Mouse (Mus musculus) kidney, postnatal 0 days (tissue): ENCODE measurements around the gene Mov10l1. TPM values are rescaled to one million over a fixed set of nuclear protein-coding genes. Genes with fewer than 3 reads are reported as not detected.

Source experiments
- ATAC-seq: fragments of 200-750 bp; cut with Nextera tagmentation; replicated peaks from 2 replicates; pipeline ENCODE4 v1.8.0; 2017; ENCODE audit warnings: low read depth, moderate number of reproducible peaks, moderate TSS enrichment, moderate library complexity; ENCODE audit not compliant: low FRiP score
- DNase-seq: peaks from one replicate; pipeline ENCODE4 v3.0.0-alpha.2; 2016; ENCODE audit warnings: low spot score
- H3K27ac ChIP-seq: fragments of 300-500 bp; sonication (generic); 2 replicates; pipeline ENCODE4 v1.5.1; 2014; ENCODE audit warnings: mild to moderate bottlenecking
- H3K27me3 ChIP-seq: fragments of 300-500 bp; sonication (generic); 2 replicates; pipeline ENCODE4 v1.6.1; 2014; ENCODE audit warnings: low read length, mixed read lengths; ENCODE audit not compliant: insufficient read depth
- H3K36me3 ChIP-seq: fragments of 300-500 bp; sonication (generic); 2 replicates; pipeline ENCODE4 v1.6.1; 2014; ENCODE audit warnings: low read length, mixed read lengths; ENCODE audit not compliant: insufficient read depth
- H3K4me1 ChIP-seq: fragments of 300-500 bp; sonication (generic); replicated peaks from 2 replicates; pipeline ENCODE4 v1.6.1; 2014; ENCODE audit warnings: antibody characterized with exemption, low read length, mixed read lengths; ENCODE audit not compliant: insufficient read depth
- H3K4me2 ChIP-seq: fragments of 300-500 bp; sonication (generic); 2 replicates; pipeline ENCODE4 v1.6.1; 2014; ENCODE audit warnings: mild to moderate bottlenecking, low read length, moderate library complexity, mixed read lengths
- H3K4me3 ChIP-seq: fragments of 300-500 bp; sonication (generic); replicated peaks from 2 replicates; pipeline ENCODE4 v1.5.1; 2014; ENCODE audit warnings: low read depth, low read length
- H3K9ac ChIP-seq: fragments of 300-500 bp; sonication (generic); 2 replicates; pipeline ENCODE4 v1.6.1; 2014; ENCODE audit warnings: low read depth, low read length
- H3K9me3 ChIP-seq: fragments of 300-500 bp; sonication (generic); replicated peaks from 2 replicates; pipeline ENCODE4 v1.6.1; 2016; ENCODE audit warnings: low read length, inconsistent platforms, mixed read lengths
- CTCF ChIP-seq: IDR thresholded peaks from 2 replicates; pipeline ENCODE4 v1.5.1; 2016; ENCODE audit warnings: antibody characterized with exemption, low read depth, mild to moderate bottlenecking, moderate library complexity
- WGBS: fragments of 180-500 bp; shearing (Covaris S2); extraction: QIAGEN DNeasy Blood & Tissue Kit; methylation state at CpG from one replicate; pipeline ENCODE4 v1.1.7; 2014; 5-methylcytosine and 5-hydroxymethylcytosine counted together
- polyA plus RNA-seq: library from polyadenylated mRNA; unstranded; fragments of >200 nt; fragmentation: Nextera tagmentation; extraction: Ambion mirVana; gene quantifications from 2 replicates; pipeline ENCODE4 v1.2.1, GENCODE M21; 2015

The Mov10l1 gene
- polyA plus RNA-seq, 1 experiment from 2014 or later, result not detected

GRCm38 (mm10) chr15:89102646-89103045, 119.9 kb downstream of the Mov10l1 start:
- Histone ChIP-seq H3K4me3 (no peak overlapping the region), H3K4me1 (no peaks in the 10 kb centered on the region), H3K36me3 (peaks cover 82% of the 10 kb centered on the region), H3K9ac (no peak overlapping the region), H3K9me3 (no peaks in the 10 kb centered on the region), H3K4me2 (no peak overlapping the region), H3K27me3 (no peaks in the 10 kb centered on the region), H3K27ac (no peak overlapping the region)
- ATAC-seq (no peak), DNase-seq (no peak)
- no peak for TF ChIP-seq CTCF
- WGBS, result 71% methylated on average over 5 of the region's 5 CpGs

GRCm38 (mm10) chr15:89103921-89104320, 121.2 kb downstream of the Mov10l1 start:
- 87% methylated on average over 10 of the region's 10 CpGs for WGBS
- Histone ChIP-seq H3K4me1 (no peaks in the 10 kb centered on the region), H3K27me3 (no peaks in the 10 kb centered on the region), H3K27ac (no peak overlapping the region), H3K9me3 (no peaks in the 10 kb centered on the region), H3K36me3 (peaks cover 81% of the 10 kb centered on the region), H3K4me2 (no peak overlapping the region), H3K4me3 (no peak overlapping the region), H3K9ac (no peak overlapping the region)
- no peak for DNase-seq
- no peak for TF ChIP-seq CTCF
- ATAC-seq, result no peak

GRCm38 (mm10) chr15:89104425-89104824, 121.7 kb downstream of the Mov10l1 start:
- no peak for TF ChIP-seq CTCF
- H3K4me3 ChIP-seq, result no peak overlapping the region
- H3K9me3 ChIP-seq, result no peaks in the 10 kb centered on the region
- H3K4me1 ChIP-seq, result no peaks in the 10 kb centered on the region
- H3K4me2 ChIP-seq, result no peak overlapping the region
- no peak for DNase-seq
- H3K27ac ChIP-seq, result no peak overlapping the region
- H3K9ac ChIP-seq, result no peak overlapping the region
- H3K36me3 ChIP-seq, result peaks cover 79% of the 10 kb centered on the region
- H3K27me3 ChIP-seq, result no peaks in the 10 kb centered on the region
- 97% methylated on average over 8 of the region's 8 CpGs for WGBS
- no peak for ATAC-seq

Other genes with a start within 250 kb of the Mov10l1 start
- gene Brd1, start 248.7 kb upstream of the Mov10l1 start, polyA plus RNA-seq, result 16.5 and 16.9 TPM in 2 replicates
- gene Zbed4, start 231.2 kb upstream of the Mov10l1 start, polyA plus RNA-seq, result 11.8 and 13.3 TPM in 2 replicates
- gene Alg12, start 163.6 kb upstream of the Mov10l1 start, polyA plus RNA-seq, result 9.8 and 11.2 TPM in 2 replicates
- gene Creld2, start 163.3 kb upstream of the Mov10l1 start, polyA plus RNA-seq, result 79.0 and 89.8 TPM in 2 replicates
- gene Pim3, start 120.7 kb upstream of the Mov10l1 start, polyA plus RNA-seq, result 83.4 and 88.6 TPM in 2 replicates
- gene Ttll8, start 28.5 kb upstream of the Mov10l1 start, polyA plus RNA-seq, result not detected in 2 replicates
- gene Mlc1, start 3.9 kb upstream of the Mov10l1 start, polyA plus RNA-seq, result 0.07 TPM in 1 of 2 replicates, not detected in the other
- gene Panx2, start 76.8 kb downstream of the Mov10l1 start, polyA plus RNA-seq, result 0.04 and 0.05 TPM in 2 replicates
- 48.9 and 50.3 TPM in 2 replicates for gene Trabd, start 92.2 kb downstream of the Mov10l1 start, polyA plus RNA-seq
- gene Selenoo, start 106.2 kb downstream of the Mov10l1 start, polyA plus RNA-seq, result 18.3 and 21.3 TPM in 2 replicates
- gene Tubgcp6, start 140.2 kb downstream of the Mov10l1 start, polyA plus RNA-seq, result 6.6 and 7.4 TPM in 2 replicates
- 12.8 and 13.2 TPM in 2 replicates for gene Hdac10, start 145.8 kb downstream of the Mov10l1 start, polyA plus RNA-seq
- gene Mapk12, start 157.8 kb downstream of the Mov10l1 start, polyA plus RNA-seq, result 12.3 and 13.5 TPM in 2 replicates
- gene Mapk11, start 166.7 kb downstream of the Mov10l1 start, polyA plus RNA-seq, result 7.5 and 9.3 TPM in 2 replicates
- 126 and 130 TPM in 2 replicates for gene Plxnb2, start 197.9 kb downstream of the Mov10l1 start, polyA plus RNA-seq
- 10.4 and 11.7 TPM in 2 replicates for gene Dennd6b, start 213.6 kb downstream of the Mov10l1 start, polyA plus RNA-seq
- 25.9 and 26.8 TPM in 2 replicates for gene Ppp6r2, start 228.6 kb downstream of the Mov10l1 start, polyA plus RNA-seq